Mouse (Mus musculus) forebrain, embryonic 10.5 days (tissue): ENCODE data around the gene Rcbtb2. TPM values are rescaled to one million over a fixed set of nuclear protein-coding genes. Genes with fewer than 3 reads are reported as not detected.
A peak's percentile ranks its signal among the peaks of the same experiment; 100 is the strongest.

Experiments used
- DNase-seq: peaks from one replicate; pipeline ENCODE4 v3.0.0-alpha.2; 2017; ENCODE audit warnings: low spot score; ENCODE audit errors: extremely low spot score
- H3K27ac ChIP-seq: fragments of 300-500 bp; sonication (generic); 2 replicates; pipeline ENCODE4 v1.5.1; 2016; ENCODE audit warnings: mild to moderate bottlenecking
- H3K27me3 ChIP-seq: fragments of 300-500 bp; sonication (generic); 2 replicates; pipeline ENCODE4 v1.6.1; 2016; ENCODE audit warnings: mild to moderate bottlenecking; ENCODE audit not compliant: poor library complexity, severe bottlenecking
- H3K36me3 ChIP-seq: fragments of 300-500 bp; sonication (generic); replicated peaks from 2 replicates; pipeline ENCODE4 v1.6.1; 2016; ENCODE audit warnings: mild to moderate bottlenecking, moderate library complexity
- H3K4me1 ChIP-seq: fragments of 300-500 bp; sonication (generic); 2 replicates; pipeline ENCODE4 v1.6.1; 2016
- H3K4me3 ChIP-seq: fragments of 300-500 bp; sonication (generic); 2 replicates; pipeline ENCODE4 v1.5.1; 2016; ENCODE audit warnings: mild to moderate bottlenecking, moderate library complexity
- H3K9me3 ChIP-seq: fragments of 300-500 bp; sonication (generic); 2 replicates; pipeline ENCODE4 v1.6.1; 2016; ENCODE audit warnings: mild to moderate bottlenecking, moderate library complexity
- WGBS: fragments of 180-500 bp; shearing (Covaris S2); methylation state at CpG from one replicate; pipeline ENCODE4 v1.1.7; 2016; 5-methylcytosine and 5-hydroxymethylcytosine counted together
- polyA plus RNA-seq: library from polyadenylated mRNA; unstranded; fragments of >200 nt; fragmentation: Nextera tagmentation; extraction: Ambion mirVana; gene quantifications from 2 replicates; pipeline ENCODE4 v1.2.1, GENCODE M21; 2016

Gene Rcbtb2
- polyA plus RNA-seq, 1 experiment from 2014 or later, result 168 TPM

DNA sequence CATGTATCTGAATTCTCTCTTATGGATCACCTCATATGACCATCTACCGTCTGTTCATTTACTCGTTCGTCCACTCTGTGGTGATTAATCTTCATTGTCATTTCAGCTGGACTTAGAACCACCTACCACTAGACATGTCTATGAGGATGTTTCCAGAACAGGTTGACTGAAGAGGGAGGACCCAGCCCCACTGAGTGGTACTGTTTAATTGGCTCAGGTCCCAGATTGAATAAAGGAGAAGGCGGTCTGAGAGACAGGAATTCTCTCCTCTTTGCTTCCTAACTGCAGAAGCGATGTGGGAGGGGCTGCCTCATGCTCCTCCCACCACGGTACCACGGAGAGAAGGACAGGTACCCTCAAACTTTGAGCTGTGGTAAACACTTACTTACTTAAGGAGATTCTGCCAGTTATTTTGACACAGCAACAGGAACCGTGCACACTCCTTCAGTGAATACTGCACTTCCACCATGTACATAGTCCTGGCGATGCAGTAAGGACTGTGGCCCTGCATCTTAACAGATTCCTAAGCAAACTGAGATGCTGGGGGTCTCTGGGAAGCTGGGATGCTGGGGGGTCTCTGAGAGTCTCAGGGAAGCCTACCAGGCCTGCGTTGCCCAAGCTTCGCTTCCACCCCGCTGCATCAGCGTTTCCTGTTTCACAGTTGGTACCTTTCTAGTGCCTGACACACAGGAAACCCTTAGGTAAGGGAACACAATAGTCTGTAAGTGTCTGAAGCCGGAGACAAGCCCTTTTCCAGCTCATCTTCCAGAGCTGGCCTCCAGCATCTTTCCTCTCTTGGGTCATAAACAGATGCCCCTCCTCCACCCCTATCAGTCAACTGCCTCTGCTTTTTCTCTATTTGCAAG is 4.1 kb upstream of the Rcbtb2 start:
- H3K27me3 ChIP-seq, result no peaks in the 10 kb centered on the region
- peak; percentile 13 for DNase-seq
- peaks cover 32% of the 10 kb centered on the region for H3K4me1 ChIP-seq
- H3K9me3 ChIP-seq, result no peaks in the 10 kb centered on the region
- H3K4me3 ChIP-seq, result no peak overlapping the region
- 80% methylated on average over 14 of the region's 14 CpGs for WGBS
- H3K36me3 ChIP-seq, result no peaks in the 10 kb centered on the region
- H3K27ac ChIP-seq, result no peak overlapping the region

DNA sequence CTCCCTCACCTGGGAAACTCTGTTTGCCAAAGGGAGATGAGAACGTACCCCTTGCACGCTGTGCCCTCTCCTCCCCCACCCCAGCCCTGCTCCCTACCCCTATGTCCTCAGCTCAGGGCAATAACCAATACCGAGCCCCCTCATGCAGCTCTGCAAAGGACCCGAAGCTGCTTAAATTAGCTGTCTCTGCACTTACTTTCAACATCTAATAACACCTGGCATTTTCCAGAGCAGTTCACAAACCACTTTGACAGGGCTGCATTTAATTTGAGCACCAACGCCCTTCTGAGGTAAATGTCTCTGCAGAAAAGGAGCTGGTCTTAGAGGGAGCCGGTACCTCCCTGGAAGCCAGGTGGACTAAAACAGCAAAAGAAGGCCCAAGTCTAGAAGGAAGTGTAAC is 3.4 kb upstream of the Rcbtb2 start:
- Histone ChIP-seq H3K9me3 (no peaks in the 10 kb centered on the region), H3K36me3 (no peaks in the 10 kb centered on the region), H3K4me3 (no peak overlapping the region), H3K4me1 (peaks cover 32% of the 10 kb centered on the region), H3K27me3 (no peaks in the 10 kb centered on the region), H3K27ac (no peak overlapping the region)
- peak; percentile 10 for DNase-seq
- WGBS, result 51% methylated on average over 6 of the region's 6 CpGs

DNA sequence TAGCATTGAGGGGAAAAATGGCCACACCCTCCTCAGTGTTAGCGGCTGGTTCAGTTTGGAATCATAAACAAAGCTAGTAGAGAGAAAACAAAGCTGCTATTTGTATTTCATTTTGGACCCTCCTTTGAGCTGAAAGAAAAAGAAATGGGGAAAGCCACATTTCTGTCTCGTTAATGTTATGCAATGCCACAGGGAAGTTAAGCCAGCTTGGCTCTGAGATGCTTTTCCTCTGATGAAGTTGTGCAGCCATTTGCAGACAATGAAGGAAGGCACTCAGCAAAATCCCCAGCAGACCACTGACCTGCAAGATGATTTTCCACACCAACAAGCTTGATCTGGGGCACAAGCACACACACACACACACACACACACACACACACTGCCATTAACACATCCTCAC is 2.9 kb upstream of the Rcbtb2 start:
- peak; percentile 8 for DNase-seq
- Histone ChIP-seq H3K4me1 (peaks cover 32% of the 10 kb centered on the region), H3K27me3 (no peaks in the 10 kb centered on the region), H3K27ac (no peak overlapping the region), H3K9me3 (no peaks in the 10 kb centered on the region), H3K36me3 (no peaks in the 10 kb centered on the region), H3K4me3 (no peak overlapping the region)
- WGBS, result 46% methylated on average over 2 of the region's 2 CpGs

DNA sequence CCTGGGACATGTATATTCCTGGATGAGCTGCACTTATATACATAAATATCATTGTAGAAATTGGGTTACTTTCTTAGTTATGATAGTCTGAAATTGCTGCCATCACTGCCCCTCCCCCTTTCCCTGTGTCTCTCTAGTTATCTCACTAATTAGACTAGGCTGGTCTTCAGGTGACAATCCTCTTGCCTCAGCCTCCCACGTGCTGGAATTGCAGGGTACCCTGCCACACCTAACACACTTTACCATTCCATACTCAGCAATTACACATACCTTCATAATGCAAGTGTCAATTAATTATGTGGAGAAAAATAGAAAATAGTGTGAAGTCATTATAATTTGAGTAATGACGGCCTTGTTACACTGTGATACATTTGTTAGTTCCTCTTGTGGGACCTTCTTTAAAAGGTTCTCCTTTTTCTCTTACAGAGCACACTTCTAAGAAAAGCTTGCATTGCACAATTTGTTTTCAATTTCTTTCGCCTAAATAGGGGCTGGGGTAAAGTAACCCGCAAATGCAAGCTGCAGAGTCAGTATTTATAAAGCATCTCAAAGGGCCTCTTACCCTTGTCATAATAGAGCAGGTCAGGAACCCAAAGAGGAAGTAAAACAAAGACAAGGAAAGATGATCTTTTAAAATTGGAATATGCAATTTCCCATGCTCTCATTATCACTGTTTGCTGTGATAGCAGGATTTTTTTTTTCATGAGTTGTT is 470 bp upstream of the Rcbtb2 start:
- Histone ChIP-seq H3K4me1 (peaks cover 32% of the 10 kb centered on the region), H3K27me3 (no peaks in the 10 kb centered on the region), H3K4me3 (no peak overlapping the region), H3K36me3 (no peaks in the 10 kb centered on the region), H3K9me3 (no peaks in the 10 kb centered on the region), H3K27ac (no peak overlapping the region)
- peak; percentile 3 for DNase-seq
- 74% methylated on average over 4 of the region's 4 CpGs for WGBS

DNA sequence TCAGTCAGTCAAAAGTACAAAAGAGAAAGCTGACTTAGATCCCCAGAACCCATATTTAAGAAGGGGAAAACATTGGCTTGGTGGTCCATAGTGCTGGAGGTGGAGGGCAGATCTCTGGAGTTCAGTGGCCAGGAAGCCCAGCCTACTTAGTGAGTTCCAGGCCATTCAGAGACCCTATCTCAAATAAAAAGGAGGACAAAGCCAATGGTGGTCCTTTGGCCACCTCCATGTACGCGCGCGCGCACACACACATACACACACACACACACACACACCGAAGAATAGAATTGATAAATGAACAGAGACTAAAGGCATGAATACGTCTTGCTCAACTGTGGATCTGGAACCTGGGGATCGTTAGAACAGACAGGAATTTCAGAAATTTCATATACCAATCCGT is 544 bp downstream of the Rcbtb2 start:
- no peak for DNase-seq
- no peaks in the 10 kb centered on the region for H3K27me3 ChIP-seq
- WGBS, result 94% methylated on average over 9 of the region's 9 CpGs

DNA sequence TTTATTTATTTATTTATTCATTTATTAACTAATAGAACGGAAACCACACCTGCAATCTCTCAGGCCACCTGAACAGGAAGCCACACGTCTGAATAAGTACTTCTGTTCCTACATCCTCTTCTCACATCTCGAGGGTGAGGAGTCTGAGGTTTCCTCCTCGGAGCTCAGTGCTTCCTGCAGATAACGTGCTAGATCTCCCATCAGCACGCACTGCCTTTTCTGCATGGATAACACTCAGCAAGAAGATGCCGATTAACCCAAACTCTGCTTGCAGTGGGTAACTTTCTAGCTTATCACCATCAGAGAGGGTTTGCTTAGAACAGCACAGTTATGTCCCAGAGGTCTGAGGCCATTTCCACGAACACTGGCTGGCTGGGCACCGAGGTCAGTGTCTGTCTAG is 949 bp downstream of the Rcbtb2 start:
- Histone ChIP-seq H3K4me3 (no peak overlapping the region), H3K9me3 (no peaks in the 10 kb centered on the region), H3K27me3 (no peaks in the 10 kb centered on the region), H3K27ac (no peak overlapping the region), H3K4me1 (peaks cover 28% of the 10 kb centered on the region), H3K36me3 (no peaks in the 10 kb centered on the region)
- 84% methylated on average over 9 of the region's 9 CpGs for WGBS
- DNase-seq, result no peak

More for the DNA sequence above, 544 bp downstream of the Rcbtb2 start:
- H3K4me3 ChIP-seq, result no peak overlapping the region
- no peaks in the 10 kb centered on the region for H3K36me3 ChIP-seq
- no peak overlapping the region for H3K27ac ChIP-seq
- H3K9me3 ChIP-seq, result no peaks in the 10 kb centered on the region
- H3K4me1 ChIP-seq, result peaks cover 32% of the 10 kb centered on the region

DNA sequence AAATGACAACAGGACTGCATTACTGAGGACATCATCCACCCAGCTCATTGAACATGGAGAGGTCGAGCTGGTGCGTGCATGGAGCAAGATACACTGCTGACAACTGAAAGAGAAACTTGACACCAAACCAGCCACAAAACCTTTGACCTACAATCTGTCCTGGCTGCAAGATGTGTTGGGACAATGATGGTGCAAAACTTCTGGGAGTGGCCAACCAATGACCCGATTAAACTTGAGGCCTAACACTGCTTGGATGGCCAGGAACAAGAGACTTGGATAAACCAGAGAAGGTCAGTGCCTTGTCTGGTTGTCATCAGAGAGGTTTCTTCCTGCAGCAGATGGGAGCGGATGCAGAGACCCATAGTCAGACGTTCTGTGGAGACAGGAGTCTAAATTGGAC is 7.7 kb downstream of the Rcbtb2 start:
- H3K27me3 ChIP-seq, result no peaks in the 10 kb centered on the region
- H3K4me3 ChIP-seq, result no peak overlapping the region
- no peaks in the 10 kb centered on the region for H3K9me3 ChIP-seq
- no peak for DNase-seq
- 79% methylated on average over 5 of the region's 5 CpGs for WGBS
- no peak overlapping the region for H3K27ac ChIP-seq
- no peaks in the 10 kb centered on the region for H3K36me3 ChIP-seq
- H3K4me1 ChIP-seq, result no peaks in the 10 kb centered on the region

DNA sequence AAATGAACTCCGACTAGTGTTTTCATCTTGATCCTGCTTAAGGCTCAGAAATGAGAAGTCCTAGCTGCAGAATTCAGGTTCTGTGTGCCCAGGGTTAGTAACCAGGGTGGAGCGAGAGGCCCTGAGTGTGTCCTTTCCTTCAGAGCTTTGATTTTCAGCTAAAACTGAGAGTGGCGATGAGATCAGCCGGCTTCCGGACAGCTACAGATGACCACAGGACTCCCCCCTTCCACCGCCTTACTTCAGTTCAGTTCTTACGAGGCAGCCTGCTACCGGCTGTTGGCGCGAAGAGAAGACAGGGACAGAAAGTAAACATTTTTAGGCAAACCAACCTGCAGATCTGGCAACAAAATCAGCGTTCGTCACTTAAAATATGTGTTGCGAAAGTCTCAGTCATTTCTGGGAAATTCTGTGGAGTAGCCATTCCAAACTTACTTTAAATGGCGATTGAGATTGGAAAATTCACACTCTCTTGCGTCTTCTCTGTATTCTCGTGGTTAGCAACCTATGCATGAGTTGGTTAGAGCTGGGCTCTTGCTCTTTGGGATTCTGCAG is 9.1 kb downstream of the Rcbtb2 start:
- H3K27me3 ChIP-seq, result no peaks in the 10 kb centered on the region
- H3K36me3 ChIP-seq, result no peaks in the 10 kb centered on the region
- H3K4me3 ChIP-seq, result no peak overlapping the region
- no peaks in the 10 kb centered on the region for H3K4me1 ChIP-seq
- DNase-seq, result no peak
- no peak overlapping the region for H3K27ac ChIP-seq
- 91% methylated on average over 16 of the region's 16 CpGs for WGBS
- H3K9me3 ChIP-seq, result no peaks in the 10 kb centered on the region

DNA sequence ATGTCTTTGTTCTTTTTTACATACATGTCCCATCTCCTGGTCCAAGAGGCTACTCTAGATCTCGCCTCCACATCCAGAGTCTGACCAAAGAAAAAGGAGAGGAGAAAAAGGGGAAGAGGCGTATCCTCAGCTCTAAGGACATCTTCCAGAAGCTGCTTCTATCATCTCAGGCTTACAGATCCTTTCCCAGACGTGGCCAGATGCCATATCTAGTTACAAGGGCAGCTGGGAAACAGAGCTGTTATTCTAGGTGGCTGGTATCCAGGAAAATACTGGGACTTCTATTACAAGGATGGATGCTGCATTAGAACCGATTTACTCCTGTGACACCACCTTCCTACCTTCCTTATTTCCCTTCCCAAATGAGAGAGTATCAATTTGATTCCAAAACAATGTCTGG is 9.9 kb downstream of the Rcbtb2 start:
- Histone ChIP-seq H3K36me3 (no peaks in the 10 kb centered on the region), H3K4me1 (no peaks in the 10 kb centered on the region), H3K4me3 (no peak overlapping the region), H3K9me3 (no peaks in the 10 kb centered on the region), H3K27me3 (no peaks in the 10 kb centered on the region), H3K27ac (no peak overlapping the region)
- DNase-seq, result no peak
- 76% methylated on average over 4 of the region's 4 CpGs for WGBS

DNA sequence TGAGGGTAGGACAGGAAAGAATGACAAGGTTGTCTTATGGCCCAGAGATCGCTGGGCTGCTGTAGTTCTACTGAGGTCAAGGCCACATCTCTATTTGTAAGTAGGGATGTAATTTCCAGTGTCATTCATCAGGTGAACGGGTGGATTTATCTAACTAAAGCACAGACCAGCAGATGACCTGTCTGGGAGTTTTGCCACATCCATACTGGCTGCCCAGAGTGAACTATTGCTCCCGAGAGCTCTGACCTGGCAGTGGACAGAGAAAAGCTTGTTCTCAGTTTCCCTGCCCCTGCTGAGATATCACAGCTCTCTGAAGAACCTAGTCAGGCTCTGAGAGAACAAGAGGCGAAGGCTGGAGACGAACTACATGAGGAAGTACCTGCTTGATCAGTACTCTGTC is 14.4 kb downstream of the Rcbtb2 start:
- Histone ChIP-seq H3K4me3 (no peak overlapping the region), H3K4me1 (peaks cover 17% of the 10 kb centered on the region), H3K36me3 (no peaks in the 10 kb centered on the region), H3K27me3 (no peaks in the 10 kb centered on the region), H3K9me3 (no peaks in the 10 kb centered on the region), H3K27ac (no peak overlapping the region)
- DNase-seq, result no peak
- 82% methylated on average over 5 of the region's 5 CpGs for WGBS

DNA sequence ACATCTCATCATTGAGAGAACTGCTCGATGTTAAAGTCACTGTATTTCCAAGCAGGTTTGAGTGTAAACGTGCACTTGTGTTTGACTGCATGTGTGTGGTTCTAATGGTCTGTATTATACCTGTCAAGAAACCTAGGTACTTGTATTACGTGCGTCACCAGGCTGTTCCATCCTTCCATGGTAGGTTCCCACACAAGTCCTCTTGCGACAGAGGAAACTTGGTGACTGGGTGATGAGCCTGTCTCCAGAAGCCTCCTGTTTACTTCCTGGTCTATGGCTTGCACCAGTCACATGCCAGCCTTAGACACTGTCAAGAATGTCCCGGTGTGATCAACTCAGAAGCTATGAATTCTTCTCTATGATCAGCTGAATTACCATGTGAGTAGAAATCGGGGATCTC is 15.6 kb downstream of the Rcbtb2 start:
- Histone ChIP-seq H3K36me3 (no peaks in the 10 kb centered on the region), H3K27me3 (no peaks in the 10 kb centered on the region), H3K4me3 (no peak overlapping the region), H3K4me1 (peaks cover 29% of the 10 kb centered on the region), H3K9me3 (no peaks in the 10 kb centered on the region), H3K27ac (no peak overlapping the region)
- WGBS, result 90% methylated on average over 7 of the region's 7 CpGs
- no peak for DNase-seq

DNA sequence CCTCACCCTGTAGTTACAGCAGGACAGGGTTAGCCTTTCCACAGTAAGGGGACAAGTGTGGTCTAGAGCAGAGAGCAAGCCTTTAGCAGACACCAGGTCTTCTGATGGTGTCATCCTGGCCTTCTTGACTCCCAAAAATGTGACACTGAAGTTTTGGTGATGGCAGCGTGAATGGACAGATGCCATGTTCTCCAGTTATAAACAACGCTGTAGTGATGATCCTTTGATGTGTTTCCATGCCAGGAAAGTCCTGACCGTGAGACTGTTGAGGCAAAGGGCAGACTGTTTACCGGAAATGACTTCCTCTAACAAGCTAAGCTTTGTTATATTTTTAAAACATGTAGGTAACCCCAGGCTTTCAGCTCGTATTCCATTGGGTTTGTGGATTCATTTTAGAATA is 17.0 kb downstream of the Rcbtb2 start:
- no peak overlapping the region for H3K27ac ChIP-seq
- no peaks in the 10 kb centered on the region for H3K9me3 ChIP-seq
- 71% methylated on average over 5 of the region's 5 CpGs for WGBS
- peaks cover 43% of the 10 kb centered on the region for H3K4me1 ChIP-seq
- no peak overlapping the region for H3K4me3 ChIP-seq
- DNase-seq, result no peak
- H3K36me3 ChIP-seq, result 0 out of 2 replicates have a peak, but pooled peaks cover 3% of the 10 kb centered on the region
- no peaks in the 10 kb centered on the region for H3K27me3 ChIP-seq

DNA sequence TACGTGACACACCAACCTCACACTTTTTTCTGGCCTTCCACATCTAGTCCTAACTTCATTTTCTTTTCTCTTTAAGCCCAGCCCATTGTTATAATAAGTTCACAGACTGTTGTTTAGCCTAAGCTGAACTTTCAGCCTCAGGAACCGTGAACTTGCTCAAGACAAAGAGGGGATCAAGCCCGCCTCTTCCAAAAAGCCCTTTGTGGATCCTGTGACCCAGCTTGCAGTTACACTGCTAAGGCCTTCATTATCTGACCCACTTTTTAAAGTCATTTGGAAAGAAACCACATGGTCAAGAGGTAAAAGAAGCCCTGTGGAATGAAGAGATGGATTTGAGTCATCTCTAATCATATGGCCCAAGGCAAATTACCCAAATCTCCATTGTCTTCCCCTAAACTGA is 19.0 kb downstream of the Rcbtb2 start:
- H3K4me1 ChIP-seq, result peaks cover 46% of the 10 kb centered on the region
- 0 out of 2 replicates have a peak overlapping the region, but pooled peaks have one; percentile 71 for H3K4me3 ChIP-seq
- peak overlapping the region; percentile 99 for H3K27ac ChIP-seq
- peaks cover 20% of the 10 kb centered on the region for H3K36me3 ChIP-seq
- WGBS, result 49% methylated on average over 3 of the region's 3 CpGs
- H3K9me3 ChIP-seq, result 0 out of 2 replicates have a peak, but pooled peaks cover 2% of the 10 kb centered on the region
- no peaks in the 10 kb centered on the region for H3K27me3 ChIP-seq
- DNase-seq, result no peak
